Mouse (Mus musculus): Measurements from ENCODE around the gene Gm11168.
"Not testable (repeated sequence)": the region's sequence is repeated elsewhere in the genome, so short reads cannot be mapped to it uniquely, and the experiment has no call there.

DNA sequence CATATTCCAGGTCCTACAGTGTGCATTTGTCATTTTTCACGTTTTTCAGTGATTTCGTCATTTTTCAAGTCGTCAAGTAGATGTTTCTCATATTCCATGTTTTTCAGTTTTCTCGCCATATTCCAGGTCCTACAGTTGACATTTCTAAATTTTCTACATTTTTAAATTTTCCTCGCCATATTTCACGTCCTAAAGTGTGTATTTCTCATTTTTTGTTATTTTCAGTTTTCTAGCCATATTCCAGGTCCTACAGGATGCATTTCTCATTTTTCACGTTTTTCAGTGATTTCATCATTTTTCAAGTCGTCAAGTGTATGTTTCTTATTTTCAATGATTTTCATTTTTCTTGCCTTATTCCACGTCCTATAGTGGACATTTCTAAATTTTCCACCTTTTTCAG, 23.6 kb downstream of the Gm11168 start:
- TF ChIP-seq CTCF (IDR thresholded peaks at IDR 0.05; ENCODE audit: borderline replicate concordance, insufficient read depth, low read length); POLR2A (IDR thresholded peaks at IDR 0.05; ENCODE audit: low read depth, low read length): not testable (repeated sequence)
